Mouse (Mus musculus): ENCODE measurements around the gene Prkar2a.

GRCm38 (mm10) chr9:108753976-108754375 lies 64.9 kb downstream of the Prkar2a start:
- no peak for TF ChIP-seq CTCF (conservative IDR thresholded peaks at IDR 0.05; ENCODE audit: low read length)
- TF ChIP-seq POU5F1 (IDR thresholded peaks at IDR 0.05; ENCODE audit: borderline replicate concordance, low read length), result no peak
- TF ChIP-seq NANOG (IDR thresholded peaks at IDR 0.05; ENCODE audit: borderline replicate concordance, low read length), result no peak

All from E14TG2a.4 (cell line).